Mouse (Mus musculus) 3134 (cell line): Measurements from ENCODE around the gene Terb2.
A peak's percentile ranks its signal among the peaks of the same experiment; 100 is the strongest.

Source experiments
- DNase-seq: peaks from one replicate; pipeline ENCODE4 v3.0.0-alpha.2; 2011; ENCODE audit warnings: low spot score; ENCODE audit not compliant: insufficient read length; ENCODE audit errors: extremely low read depth

Gene Terb2

DNA sequence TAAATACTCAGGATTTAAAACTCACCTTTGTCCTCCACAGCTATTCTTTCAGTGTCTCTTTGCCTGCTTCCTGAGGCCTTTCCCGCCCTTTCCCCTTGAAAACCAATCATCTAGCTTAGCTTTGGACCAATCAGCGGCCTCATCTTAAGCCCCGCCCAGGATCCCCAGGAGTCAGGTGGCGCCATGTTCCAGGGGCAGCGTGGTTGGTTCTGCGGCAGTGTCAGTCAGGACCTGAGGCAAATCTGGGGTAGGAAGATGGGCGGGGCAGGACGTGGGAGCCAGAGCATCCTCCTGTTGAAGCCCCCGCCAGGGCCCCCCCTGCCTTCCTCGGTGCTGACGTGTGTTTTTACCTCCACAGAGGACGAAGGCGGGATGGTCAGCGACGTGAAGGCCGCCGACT is at the start of gene Terb2, which contains the start of gene Patl2:
TSS of gene Terb2 (plus strand) at position 167 of the 400 bp plus-strand sequence.
TSS of gene Patl2 (minus strand) at position 84 of the 400 bp plus-strand sequence.
- no peak for DNase-seq

DNA sequence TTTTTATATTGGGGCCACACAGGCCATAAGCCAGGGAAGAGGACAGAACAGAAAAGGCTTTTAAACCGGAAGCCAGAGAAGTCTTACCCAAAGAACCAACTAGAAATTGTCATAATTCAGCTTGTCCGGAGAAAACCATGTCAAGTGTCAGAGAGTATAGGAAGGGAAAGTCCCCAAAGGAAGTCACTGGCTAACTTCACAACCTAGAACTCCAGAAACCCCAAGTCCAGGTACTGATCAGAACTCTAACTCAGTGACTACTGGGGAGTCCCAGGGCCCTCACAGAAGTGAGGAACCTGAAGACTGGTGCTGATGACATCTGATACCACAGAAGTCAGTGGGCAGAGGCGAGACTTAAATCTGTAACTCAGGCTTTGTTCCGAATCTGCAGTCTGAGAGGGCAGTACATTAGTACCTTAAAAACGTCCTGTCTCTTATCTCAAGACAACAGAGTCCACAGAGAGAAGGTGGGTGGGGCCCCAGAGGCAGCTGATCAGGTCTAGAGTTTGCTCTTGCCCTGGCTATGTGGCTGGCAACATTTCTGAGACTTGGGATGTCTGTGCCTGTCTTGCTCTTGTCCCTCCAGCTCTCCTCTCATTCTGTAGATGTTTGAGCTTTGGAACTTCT is 48.1 kb upstream of the Terb2 start:
- DNase-seq: no peak

DNA sequence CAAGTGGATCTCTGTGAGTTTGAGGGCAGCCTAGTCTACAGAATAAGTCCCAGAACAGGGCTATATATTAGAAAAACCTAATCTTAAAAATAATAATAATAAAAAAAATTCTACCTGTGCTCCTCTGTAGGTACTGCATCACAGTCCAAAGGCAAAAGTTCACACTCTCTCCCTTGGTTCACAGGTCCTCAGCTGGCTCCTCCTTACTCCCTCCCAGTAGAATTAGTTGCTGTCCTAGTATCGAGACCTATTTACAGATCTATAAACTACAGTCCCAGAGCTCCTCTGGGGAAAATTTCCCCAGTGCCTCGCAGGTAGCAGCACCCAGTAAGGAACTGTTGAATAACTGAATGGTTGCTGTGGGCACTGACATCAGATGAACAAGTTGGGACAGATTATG is 45.3 kb upstream of the Terb2 start:
- DNase-seq: no peak

DNA sequence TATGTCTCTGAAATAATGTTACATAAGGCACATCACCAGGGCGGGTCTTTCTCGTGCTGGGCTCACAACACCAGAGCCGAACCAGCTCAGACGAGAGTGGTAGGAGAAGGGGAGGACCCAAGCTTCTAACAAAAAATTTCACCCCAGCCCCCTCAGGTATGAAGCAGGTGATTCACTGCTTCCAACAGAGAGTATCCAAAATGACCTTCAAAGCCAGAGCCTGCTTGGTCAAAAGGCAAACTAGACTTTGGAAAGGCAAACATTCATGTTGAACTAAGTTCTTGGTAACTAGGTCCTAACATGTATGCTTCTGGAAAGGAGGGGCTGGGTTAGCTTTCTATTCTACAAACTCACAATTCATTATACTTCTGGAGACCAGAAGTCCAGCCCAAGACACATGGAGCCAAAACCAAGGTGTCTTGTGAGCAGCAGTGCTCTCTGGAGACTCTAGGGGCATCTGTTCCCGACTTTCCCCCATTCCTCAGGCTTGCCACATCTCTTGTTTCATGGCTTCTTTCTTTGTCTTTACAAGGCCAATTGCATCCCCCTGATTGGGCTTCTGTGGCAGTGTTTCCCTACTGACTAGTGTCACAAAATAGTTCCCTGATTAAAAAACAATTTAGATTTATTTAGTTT is 44.6 kb upstream of the Terb2 start:
- DNase-seq: no peak

DNA sequence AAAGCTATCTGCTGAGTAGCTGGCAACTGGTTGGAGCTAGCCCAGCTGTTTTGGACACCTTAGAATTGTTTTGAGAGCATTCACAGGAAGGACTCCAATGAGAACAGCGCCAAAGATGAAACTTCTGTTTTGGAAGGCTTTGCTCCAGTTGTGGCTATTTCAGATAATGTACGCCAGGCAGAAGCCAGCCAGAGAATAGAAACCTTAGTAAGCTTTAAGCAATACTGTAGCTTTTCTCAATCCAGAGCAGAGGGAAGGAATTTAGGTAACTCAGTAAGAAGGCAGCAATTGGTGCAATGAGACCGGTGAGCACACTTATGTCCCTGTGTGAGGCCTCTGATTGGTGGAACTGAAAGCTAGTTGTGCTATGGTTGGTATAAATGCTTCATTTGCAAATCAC is 43.0 kb upstream of the Terb2 start:
- no peak for DNase-seq

DNA sequence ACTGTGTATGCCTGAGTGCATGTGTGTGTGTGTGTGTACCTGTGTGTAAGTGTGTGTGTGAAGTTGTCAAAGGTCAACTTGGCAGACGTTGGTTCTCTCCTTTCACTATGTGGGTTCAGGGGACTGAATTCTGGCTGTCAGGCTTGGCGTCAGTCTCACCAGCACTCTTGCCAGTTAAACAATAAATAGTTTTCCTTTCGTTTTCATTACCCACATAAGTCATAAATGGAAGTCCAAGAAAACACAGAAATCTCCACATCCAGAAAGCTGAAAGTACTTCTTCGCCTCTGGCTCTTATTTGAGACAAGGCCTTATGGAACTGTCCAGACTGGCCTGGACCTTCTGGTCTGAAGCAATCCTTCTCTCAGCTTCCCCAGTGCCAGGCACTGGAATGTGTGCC is 40.3 kb upstream of the Terb2 start:
- peak; percentile 32 for DNase-seq

DNA sequence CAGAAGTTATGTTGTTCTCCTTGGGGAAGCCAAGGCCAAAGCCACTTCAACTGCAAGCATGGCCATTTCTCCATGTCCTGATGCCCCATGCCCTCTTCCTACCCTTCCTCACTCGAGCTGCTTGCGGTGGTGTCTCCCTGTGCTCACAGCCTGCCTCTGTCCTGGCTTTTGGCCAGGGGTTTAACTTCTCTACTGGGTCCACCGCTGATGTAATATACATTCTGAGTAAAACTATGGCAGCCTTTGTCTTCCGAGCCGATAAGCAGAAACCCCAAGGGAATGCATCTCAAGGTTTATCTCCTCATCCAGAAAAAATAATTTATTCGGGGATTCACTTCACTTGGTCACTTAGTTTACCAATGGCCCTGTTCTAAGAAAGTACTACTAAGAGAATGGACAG is 39.4 kb upstream of the Terb2 start:
- peak; percentile 32 for DNase-seq

DNA sequence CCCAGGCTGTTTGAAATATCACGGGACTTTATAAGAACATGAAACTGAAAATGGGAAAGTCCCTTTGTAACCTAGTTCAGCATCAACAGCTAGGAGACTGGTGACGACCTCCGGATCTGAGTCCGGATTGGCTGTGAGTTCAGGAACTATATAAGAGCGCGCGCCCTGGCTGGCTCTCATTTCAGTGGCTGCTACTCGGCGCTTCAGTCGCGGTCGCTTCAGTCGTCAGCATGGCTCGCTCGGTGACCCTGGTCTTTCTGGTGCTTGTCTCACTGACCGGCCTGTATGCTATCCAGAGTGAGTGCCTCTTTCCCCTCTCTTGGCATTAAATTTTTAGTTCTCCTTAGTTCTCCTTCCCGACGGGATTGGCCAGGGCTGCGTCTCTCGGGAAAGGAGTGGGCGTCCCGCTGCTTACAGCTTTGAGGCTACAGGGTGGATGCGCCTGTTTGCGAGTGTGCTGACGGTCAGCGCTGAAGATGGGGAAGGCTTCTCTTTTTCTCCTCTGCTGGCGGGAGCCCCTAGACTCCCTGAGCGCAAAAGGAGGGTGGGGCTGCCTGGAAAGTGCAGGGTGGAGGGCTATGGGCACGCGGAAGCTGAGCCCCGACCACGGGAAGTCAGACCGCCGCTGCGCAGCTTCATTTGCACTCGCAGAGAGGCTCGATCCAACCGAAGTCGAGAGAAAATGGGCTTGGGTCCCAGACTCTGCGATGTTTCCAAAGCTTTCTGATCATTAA is 38.4 kb upstream of the Terb2 start, which contains the start of gene B2m:
TSS of gene B2m (plus strand) at position 179 of the 734 bp plus-strand sequence.
- DNase-seq: peak; percentile 88

DNA sequence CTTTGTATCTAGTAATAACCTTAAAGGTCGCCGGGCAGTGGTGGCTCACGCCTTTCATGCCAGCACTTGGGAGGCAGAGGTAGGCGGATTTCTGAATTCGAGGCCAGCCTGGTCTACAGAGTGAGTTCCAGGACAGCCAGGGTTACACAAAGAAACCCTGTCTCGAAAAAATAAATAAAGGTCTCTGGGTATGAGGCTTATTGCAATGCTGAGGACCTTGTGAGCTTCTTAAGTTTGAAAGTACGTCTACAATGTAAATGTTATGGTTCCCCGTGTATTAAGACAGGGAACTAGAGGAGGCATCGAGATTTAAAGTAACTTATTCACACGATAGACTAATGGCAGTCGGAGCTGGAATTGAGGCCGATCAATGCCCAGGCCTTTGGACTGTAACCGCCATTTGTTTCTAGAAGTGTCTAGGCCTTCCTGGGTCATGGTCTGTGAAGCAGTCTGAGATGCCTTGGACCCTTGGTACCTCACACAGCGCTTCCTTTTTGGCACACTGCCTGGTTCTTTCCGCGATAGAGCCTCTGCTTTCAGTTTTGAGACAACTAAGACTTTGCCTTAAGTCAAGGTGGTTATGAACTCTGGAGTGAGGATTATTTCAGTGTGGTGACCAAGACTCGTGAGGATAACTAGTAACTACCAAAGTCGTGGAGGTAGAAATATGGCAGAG is 37.7 kb upstream of the Terb2 start:
- peak; percentile 49 for DNase-seq

DNA sequence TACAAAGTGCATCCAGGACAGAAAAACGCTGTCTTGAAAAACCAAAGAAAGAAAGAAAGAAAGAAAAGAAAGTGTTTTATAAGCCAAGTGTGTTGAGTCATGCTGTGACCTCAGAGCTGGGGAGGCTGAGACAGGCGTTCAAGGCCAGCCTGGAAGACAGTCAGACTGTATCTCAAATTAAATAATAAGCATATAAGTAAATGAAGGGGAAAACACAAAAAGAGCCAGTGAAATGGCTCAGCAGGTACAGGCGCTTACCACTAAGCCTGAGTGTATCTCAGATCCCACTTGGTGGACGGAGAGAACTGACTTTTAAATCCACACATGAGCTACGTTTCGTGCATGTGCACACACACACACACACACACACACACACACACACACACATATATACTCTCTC is 36.8 kb upstream of the Terb2 start:
- DNase-seq: no peak

DNA sequence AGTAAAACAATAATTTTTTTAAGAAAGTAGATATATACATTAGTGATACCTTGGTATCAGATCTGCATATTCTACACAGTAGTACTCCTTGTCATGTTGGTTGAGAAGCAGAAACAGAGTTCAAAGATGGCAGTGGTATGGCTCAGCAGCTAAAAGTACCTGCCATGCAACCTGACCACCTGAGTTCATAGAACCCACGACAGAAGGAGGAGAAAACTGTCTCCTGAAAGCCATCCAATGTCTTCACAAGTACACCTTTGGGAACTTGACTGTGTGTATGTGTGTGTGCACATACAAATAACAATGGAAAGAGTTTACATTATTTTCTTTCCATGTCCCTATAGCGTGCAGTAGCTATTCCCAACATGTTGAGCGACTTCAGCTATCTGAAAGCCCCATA is 36.4 kb upstream of the Terb2 start:
- no peak for DNase-seq

DNA sequence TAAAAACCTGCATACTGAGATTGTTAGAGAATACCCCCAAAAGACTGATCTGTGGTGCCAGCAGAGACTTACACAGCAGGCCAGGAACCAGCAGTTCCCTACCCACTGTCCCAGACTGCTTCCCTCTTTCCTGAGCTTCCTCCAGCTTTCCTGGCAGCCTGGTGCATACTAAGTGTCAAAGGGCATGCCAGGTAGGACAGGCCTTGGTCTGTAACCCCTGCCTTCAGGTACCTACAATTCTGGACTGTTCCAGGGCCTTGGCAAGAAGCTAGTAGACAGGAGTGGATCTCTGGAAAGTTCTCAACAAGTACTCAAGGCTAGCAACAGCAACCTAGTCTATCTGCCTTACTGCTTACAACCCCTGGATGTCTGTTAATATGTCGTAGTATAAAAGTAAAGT is 34.9 kb upstream of the Terb2 start:
- DNase-seq: no peak

DNA sequence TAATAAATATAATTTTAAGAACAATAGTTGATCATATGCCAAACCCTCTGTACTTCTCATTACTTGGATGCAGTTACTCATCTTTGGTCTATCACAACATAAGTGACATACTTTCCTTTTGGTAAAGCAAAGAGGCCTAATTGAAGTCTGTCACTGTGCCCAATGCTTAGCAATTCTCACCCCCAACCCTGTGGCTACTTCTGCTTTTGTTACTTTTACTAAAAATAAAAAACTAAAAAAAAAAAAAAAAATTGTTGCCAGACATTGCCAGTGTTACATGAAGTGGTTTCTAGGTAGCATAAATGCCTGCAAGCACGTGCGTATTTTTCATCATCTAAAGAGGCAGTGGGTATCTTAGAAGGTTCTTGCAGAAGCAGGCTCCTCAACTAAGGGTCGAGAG is 33.2 kb upstream of the Terb2 start:
- no peak for DNase-seq

DNA sequence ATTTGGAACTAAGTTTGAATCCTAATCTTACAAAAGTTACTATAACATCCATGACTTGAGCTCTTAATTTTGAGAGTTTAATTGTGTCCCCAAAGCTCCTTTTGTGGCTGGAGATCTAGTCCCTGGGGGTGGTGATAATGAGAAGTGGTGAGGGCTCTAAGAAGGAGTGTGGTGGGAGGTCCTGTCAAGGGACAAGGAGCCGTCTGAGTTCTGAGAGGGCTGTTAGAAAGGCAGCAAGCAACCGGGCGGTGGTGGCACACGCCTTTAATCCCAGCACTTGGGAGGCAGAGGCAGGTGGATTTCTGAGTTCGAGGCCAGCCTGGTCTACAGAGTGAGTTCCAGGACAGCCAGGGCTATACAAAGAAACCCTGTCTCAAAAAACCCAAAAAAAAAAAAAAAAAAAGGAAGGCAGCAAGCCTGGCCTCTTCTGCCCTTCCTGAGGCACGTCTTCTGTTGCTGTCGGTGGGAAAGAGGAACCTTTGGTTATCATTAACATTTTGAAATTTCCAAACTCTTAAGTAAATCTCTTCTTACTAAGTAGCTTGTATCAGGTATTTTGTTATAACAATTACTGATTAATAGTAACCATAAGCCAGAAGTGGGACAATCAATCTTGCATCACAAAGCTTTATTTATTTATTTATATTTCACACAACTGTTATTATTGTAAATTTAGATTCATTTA is 32.2 kb upstream of the Terb2 start:
- DNase-seq: no peak

DNA sequence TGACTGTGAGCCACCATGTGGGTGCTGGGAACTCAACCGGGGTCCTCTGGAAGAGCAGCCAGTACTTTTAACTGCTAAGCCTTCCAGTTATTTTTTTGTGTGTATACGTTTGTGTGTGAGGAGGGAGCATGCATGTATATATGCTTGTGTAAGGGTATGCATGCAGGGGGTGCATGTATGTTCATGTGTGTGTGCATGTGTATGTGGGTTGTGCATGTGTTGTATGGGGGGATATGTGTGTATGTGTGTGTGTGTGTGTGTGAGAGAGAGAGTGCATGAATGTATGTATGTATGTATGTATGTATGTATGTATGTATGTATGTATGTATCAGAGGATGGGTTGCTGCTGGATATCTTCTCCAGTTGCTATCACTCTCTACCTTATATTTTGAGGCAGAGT is 31.6 kb upstream of the Terb2 start:
- no peak for DNase-seq

DNA sequence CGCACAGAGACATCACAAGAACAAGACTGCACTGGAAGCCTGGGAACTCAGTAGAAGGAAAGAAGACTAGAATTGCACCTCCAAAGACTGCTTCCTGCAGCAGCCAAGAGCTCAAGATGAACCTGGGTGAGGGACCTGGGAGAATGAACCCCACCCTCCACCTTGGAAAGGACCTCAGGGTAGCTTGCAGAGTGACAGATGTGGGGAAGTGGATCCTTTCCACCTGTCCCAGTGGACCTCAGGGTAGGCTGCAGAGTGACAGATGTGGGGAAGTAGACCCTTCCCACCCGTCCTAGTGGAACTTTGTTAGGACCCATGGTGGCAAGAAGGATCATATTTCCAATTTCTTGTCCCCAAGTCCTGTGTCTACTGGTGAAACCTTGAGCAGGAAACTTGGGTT is 30.8 kb upstream of the Terb2 start:
- no peak for DNase-seq

DNA sequence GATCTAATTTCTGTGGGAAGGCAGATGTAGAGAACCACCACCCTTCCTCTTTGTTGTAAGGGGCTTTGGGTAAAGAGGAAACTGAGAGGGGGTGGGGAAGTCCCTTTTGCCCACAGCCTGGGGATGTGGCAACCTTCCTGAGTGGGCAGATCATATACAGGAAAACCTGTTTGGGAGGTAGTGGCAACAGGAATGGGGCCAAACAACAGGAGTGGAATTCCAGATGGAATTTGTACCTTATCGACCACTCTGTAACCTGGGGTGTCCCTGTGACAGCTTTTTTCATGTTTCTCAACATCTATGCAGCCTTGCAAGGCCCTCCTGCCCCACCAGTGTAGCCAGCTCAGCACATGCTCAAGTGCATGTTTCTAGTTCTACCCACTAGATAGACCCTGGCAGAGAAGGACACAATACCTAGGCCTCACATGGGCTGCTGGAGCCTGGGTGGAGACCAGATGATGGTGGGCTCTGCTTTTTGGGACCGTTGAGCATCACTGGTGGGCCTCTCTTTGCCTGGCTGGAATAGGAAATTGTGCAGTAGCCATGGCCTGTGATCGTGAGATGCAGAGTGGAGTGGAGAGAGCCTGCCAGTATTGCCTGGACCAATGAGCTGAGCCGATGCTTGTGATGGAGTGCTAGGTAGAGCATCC is 29.9 kb upstream of the Terb2 start:
- DNase-seq: no peak

DNA sequence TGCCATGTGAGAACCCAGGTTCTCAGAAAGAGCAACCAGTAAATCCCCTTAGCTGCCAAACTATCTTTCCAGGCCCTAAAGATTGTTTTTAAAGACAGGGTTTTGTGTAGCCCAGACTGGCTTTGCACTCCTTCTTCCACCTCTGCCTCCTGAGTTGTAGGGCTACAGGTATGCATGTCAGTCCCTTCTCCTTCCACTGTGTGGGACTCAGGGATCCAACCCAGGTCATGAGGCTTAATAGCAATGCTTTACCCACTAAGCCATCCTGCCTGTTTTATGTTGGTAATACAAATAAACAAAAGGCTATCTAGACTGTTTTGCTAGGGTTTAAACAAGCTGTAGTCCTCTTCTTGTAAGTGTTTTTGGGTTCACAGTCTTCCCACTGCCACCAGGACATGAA is 28.5 kb upstream of the Terb2 start:
- no peak for DNase-seq

DNA sequence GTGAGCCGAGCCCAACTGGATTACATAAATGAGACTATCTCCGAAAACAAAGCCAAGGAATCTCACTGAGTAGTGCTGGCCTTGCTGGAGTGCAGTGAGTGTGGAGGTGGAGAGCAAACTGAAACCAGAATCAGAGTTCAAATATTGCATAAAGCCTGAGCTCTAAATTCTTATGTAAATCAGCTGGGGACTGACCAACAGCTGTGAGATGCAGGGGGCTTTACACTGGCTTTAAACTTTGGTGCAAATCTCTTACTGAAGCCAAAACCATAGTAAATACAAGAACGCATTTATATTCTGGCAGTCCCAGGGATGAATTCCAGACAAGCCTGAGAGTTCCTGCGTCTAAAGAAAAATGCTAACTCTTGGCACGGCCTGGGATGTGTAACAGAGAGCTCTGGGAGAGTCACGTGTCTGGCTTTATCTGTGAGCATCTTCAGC is 27.7 kb upstream of the Terb2 start:
- DNase-seq: no peak

DNA sequence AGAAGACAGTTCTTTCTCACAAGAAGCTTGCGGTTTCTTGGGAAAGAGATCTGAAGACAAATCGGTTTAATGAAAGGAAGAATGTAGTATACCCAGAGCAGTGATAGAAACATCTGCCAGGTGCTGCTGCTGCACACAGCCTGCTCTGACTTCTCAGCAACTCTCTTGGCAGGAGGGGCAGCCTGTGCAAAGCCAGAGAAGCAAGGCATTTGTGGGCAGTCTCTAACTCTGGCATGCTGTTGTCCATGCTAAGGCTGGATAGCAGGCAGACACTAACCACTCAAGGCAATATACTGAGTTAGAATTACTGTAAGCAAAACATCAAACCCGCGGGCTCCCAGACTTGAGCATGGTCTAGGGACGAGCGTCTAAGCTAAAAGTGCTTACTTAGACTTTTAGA is 26.4 kb upstream of the Terb2 start:
- DNase-seq: no peak
